Mouse (Mus musculus): Measurements from ENCODE around the gene Zfp81.
"Not testable (repeated sequence)": the region's sequence is repeated elsewhere in the genome, so short reads cannot be mapped to it uniquely, and the experiment has no call there.

Gene Zfp81

DNA sequence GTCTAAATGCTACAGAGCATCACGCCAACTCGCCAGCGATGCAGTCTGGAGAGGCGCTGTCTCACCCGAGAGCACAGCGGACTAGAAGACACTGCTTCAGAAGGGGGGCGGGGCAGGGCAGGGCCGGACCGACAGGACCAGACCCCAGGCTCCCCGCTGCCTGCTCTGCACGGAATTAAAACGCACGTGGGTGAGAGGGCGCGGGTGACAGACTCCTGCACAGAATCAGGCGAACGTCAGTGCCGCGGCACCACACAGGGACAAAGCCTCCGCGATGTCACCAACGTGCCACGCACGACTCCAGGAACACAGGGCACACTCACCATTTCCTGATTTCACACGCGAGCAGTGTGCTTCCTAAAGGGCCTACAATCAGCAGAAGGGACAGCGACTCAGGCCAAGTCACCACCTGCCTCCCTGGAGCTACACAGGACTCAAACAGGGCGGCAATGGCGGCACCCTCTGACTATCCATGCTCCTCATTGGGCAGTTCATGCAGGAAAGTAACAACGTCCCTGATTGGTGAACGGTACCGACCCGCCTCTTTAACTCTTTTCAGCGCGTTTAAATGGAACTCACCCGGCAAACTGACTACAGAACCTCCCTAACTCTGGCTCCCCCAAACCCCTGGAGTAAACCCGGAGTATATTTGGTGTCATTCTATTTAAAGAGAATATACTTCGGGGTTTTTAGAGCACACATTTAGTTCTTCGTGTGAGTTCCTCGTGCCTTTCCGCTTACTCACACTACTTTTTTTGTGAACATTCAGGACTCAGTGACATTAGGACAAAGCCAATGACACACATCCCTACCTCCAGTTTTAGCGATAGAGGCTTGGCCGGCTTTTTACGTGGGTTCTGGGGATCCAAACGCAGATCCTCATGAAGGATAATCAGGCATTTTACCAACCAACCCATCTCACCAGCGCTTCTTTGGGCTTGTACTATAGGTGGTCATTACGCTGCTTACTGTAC is at the start of gene Zfp81:
Gene Zfp81 (minus strand): TSS at position 468 of the 974 bp plus-strand sequence.
- DNase-seq (ENCODE audit: low spot score in 2 of 2), result peak; percentile 66 to 83

DNA sequence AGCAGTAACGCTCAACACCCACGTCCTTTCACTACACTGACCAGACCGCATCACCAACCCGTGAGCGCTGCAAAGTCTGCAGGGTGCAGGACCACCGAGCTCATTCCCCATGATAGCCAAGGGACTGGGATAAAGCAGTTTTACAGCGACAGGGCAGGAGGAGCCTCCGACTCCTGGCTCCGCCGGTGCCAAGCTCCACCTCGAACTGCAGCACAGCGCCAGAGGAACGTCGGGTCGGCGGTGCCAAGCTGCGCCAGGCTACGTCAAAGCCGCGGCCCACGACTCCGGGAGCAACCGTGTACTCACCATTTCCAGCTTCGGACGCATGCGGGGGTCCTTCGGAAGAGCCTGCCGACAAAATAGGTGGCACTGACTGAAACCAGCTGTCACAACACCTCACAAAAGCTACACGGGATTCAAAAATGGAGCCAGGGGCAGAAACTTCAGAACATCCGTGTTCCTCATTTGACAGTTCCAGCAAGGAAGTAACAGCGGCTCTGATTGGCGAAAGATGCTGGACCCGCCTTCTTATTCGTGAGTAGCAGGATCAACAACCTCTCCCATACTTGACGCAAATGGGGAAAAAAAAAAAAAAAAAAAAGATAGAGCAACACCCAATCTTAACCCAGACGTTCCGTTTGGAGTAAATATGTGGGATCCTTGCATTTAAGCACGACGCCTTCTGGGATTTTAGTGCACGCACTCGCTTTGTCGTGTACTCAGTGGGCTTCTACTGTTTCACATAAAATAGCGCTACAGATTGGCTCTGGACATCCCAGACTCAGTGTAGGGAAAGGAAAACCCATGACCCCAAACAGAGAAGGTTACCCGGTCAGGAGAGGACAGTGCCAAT is 35.7 kb upstream of the Zfp81 start, which contains the start of gene Zfp101:
Gene Zfp101 (minus strand): TSS at position 460 of the 853 bp plus-strand sequence.
- DNase-seq (ENCODE audit: low spot score in 2 of 2), result peak; percentile 73 to 88

DNA sequence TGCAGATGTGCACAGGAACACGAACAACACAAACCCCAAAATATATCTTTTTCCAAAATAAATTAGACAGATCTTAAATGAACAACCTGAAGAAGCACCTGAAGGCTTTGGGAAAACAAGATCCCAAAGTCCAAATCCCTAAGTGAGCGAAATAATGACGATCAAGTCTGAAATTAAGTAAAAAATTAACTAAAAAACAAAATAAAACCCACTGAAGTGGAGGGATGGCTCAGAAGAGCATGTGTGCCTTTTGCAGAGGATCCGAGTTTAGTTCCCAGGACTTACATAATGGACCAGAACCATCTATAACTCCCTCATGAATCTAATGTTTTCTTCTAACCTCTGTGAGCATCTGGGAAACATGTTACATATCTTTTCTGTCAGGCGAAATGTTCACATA is 33.6 kb upstream of the Zfp81 start:
- no peak for DNase-seq (ENCODE audit: low spot score in 2 of 2)

DNA sequence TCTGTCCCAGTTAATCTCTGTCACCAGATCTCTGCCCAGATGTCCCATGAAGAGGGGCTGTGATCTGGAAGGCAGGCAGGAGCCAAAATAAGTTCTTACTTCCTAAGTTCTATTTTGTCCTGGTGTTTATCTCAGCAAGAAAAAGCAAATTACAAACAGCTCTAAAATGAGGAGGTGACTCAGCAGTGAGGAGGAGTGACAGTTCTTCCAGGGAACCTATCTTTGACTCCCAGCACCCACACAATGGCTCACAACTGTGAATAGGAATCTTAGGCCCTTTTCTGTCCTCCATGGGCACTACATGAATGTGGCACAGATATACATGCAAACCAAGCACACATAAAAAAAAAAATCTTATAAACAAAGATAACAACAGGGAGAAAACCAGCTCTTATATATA is 27.0 kb upstream of the Zfp81 start:
- no peak for DNase-seq (ENCODE audit: low spot score in 2 of 2)

DNA sequence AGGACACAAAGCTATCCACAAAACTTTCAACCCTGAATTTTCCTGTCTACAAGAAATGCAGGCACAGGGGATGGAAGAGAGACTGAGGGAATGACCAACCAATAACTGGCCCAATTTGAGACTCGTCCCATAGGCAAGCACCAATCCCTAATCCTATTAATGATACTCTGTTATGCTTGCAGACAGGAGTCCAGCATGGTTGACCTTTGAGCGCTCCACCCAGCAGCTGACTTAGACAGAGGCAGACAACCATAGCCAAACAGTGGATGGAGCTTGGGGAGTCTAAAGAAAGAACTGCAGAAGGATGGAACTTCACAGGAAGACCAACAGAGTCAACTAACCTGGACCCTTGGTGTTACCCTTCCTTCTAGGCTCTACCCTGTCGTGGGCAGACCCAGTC is 14.1 kb upstream of the Zfp81 start:
- no peak for DNase-seq (ENCODE audit: low spot score in 2 of 2)

DNA sequence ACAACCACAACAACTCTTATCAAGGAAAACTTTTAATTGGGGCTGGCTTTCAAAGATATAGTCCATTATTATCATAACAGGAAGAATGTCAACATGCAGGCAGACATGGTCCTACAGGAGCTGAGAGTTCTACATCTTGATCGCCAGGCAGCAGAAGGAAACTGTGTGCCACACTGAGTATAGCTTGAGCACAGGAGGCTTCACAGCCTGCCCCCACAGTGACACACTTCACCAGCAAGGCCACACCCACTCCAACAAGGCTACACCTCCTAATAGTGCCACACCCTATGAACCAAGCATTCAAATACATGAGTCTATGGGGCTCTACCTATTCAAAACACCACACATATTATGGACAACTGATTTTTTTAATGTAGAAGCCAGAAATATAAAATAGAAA is 5.7 kb downstream of the Zfp81 start:
- DNase-seq (ENCODE audit: low spot score in 2 of 2), result no peak

DNA sequence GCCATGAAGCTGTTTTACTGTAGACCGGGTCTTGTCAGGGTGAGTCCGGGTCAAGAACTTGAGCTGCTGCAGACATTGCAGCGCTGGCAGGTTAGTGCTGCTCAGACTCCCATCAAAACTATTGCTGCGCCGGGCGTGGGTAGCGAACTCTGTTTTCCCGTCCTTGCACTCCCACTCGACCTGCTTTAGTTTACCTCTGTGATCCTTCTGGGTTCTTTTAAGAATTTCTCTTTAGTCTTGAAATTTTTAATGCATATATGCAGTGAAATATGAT is 68.9 kb downstream of the Zfp81 start:
- DNase-seq (ENCODE audit: low spot score in 2 of 2), result not testable (repeated sequence)

DNA sequence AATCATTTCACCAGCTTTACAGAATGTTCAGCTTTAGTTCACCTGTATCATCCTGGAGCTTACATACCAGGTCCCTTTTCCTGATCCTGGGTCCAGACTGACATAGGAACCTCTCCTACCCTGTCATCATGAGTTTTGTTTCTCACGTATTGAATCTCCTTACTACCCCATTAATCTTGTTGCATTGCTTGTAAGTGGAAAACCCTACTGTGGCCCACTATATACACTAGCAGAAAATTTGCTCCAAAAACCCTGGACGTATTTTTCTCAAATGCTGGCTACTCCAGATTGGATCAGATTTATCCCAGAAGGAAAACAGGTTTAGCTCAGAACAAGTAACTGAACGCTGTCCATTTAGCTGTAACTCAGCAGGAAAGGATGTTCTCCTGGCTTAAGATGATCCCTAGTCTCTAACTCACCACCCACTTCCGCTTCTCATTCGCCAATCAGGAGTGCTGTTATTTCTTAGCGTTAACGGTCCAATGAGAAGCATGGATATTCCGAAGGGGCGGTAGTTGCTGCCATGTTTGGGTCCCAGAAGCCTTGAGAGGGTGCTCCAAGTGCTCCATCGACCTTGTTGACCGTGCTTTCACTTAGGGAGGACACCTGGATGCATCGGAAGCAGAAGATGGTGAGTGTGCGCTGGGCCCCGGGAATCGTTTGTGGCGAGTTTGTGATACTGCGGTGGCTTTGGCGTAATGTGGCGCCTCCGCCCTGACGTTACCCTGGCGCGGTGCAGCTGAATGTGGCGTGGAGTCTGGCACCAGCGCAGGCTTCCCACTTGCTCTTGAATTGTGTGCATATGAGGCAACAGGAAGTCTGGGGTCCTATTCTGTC is 69.4 kb downstream of the Zfp81 start, which contains the start of gene Zfp955b:
Gene Zfp955b (plus strand): TSS at position 506 of the 837 bp plus-strand sequence.
- not testable (repeated sequence) for DNase-seq (ENCODE audit: low spot score in 2 of 2)

Data from spleen, postnatal 10 days (tissue).